Mouse (Mus musculus) ES-CJ7 (cell line): Measurements from ENCODE around the gene Emp1.

Experiments
- DNase-seq: peaks from one replicate; pipeline ENCODE4 v3.0.0; 2011; ENCODE audit warnings: low read depth, low spot score

Emp1 gene

DNA sequence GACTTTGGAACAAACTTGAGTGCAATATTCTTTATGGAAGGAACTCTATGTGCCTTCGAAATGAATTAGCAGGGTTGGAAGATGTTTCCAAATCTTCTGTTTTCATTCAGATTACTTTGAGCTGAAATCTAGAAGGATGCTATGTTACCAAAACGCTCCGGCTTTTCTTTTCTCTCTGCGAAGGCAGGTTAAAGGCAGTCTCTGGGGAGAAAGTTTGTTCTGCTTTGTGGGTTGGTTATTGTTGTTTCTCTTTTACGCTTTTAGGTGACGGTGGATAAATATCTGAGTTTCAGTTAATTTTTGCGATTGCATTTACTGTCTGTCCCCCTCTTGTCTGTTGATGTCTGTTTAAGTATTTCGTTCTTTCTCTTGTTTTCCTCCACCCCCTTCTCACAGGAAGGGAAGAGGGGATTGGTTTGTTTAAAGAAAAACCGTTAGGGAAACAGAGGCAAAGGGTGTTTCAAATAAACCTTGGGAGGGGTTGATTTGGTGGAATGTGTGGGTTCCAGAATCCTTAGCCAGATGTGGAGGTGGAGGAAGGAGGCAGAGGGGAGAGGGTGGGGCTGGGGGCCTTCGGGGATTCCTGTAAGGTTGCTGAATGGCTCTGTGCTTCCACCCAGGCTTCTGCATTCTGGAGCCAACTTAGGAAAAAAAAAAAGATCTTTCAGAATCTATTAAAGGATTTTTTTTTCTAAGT lies 1.1 kb downstream of the Emp1 start:
- DNase-seq, result peak; percentile 43

DNA sequence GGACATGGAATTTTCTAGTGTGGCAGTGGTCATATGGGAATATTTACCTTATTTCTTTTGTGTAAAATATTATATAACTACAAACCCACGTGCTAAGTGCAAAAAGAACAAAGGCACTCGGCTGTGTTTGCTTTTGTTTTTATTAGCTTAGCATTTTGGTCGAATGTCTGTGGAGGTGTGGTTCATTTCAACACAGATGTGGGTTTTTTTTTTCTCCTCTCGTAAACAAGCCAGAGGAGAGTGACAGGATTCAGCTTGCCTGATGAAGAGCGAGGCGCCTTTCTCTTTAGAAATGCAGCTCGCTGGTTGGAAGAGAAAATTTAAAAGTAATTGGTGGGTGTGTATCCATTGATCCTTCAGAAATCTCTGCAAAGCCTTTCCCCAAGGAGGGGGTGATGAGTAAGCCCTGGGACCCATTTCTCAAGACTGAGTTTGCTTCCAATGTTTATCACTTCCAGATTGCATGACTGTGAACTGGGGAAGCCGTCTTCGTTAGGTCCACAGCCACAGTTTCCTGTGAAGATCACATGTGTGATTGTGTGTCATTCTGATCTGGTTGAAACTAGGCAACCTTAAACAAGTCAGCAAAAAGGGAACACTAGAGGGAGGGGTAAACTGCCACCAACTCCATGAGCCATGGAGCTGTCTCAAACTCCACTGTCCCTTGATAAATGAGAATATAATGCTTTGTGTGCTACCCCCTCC lies 1.8 kb downstream of the Emp1 start:
- DNase-seq, result no peak

DNA sequence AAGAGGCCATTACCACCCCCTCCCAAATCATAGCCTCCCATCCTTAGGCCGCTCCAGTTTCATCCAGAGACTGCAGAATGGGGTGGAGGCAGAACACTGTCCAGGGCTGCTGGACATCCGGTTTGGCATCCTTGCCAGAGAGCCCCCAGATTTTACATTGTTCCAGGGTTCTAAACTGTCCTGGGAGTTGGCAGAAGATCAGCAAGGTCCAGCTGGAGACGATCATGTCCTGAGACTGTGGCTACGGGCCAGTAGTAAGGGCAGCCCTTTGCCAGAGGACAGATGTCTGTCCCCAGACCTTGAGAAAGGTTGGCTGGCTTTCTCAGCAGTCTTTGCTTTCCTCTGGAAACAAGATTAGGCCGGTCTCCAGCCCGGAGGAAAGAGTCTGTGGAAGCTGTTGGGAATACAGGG lies 2.6 kb downstream of the Emp1 start:
- no peak for DNase-seq

DNA sequence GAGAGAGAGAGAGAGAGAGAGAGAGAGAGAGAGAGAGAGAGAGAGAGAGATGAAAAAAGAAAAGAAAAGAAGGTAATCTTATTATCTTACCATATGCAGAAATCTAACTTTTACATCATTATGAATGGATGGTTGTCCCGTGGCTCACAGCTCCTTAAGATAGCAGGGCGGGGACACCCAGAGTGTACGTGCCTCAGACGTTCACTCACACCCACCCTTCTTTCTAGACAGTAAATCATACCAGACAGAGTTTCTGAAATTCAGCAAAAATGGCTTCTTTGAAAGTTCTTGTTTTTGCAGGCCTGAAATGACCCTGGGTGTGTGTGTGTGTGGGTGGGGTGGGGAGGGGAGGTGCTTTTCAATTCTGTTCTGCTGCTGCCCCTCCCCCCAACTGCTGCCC lies 3.3 kb downstream of the Emp1 start:
- no peak for DNase-seq

DNA sequence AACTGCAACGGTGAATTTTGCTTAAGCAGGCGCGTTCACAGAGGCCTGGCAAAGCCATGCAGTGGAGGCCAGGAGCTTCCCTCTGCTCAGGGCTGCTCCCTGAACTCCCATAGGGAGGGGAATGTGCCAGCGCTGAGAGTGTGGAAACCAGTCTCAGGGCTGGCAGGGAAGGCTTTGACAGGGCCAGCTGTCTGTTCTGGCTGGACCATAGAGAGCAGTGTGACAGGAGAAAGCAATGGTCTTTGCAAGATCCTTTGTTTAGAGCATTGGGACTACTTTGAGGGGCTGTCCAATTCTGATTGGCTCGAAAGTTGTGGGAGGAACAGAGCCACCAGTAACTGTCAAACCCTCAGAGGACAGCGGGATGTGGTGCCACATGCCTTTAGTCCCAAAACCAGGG lies 5.9 kb downstream of the Emp1 start:
- no peak for DNase-seq

GRCm38 (mm10) chr6:135369551-135369968 lies 7.2 kb downstream of the Emp1 start:
- peak; percentile 29 for DNase-seq

- DNase-seq, result no peak
Observed at GRCm38 (mm10) chr6:135370954-135371353, 8.6 kb downstream of the Emp1 start.

GRCm38 (mm10) chr6:135373357-135373756 lies 11.0 kb downstream of the Emp1 start:
- no peak for DNase-seq

GRCm38 (mm10) chr6:135375818-135376217 lies 13.5 kb downstream of the Emp1 start:
- DNase-seq, result no peak

GRCm38 (mm10) chr6:135376248-135376647 lies 13.9 kb downstream of the Emp1 start:
- DNase-seq, result no peak

GRCm38 (mm10) chr6:135377583-135378319 lies 15.4 kb downstream of the Emp1 start:
- DNase-seq, result peak; percentile 90

DNA sequence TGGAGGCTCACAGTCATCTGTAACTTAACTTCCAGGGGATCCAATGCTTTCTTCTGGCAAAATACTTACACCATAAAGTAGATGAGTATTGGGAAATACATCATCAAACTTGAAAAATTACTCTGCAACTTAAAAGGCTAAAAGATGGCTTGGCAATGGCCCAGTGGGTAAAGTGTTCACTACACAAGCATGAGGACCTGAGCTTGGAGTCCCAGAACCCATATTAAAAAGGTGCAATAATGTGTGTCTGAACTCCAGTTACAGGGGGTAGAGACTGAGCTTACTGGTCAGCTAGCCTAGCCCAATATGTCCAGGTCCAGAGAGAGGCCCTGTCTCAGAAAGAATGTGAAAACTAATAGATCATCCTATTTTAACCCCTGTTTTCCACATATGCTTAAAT lies 21.6 kb downstream of the Emp1 start:
- DNase-seq, result no peak

DNA sequence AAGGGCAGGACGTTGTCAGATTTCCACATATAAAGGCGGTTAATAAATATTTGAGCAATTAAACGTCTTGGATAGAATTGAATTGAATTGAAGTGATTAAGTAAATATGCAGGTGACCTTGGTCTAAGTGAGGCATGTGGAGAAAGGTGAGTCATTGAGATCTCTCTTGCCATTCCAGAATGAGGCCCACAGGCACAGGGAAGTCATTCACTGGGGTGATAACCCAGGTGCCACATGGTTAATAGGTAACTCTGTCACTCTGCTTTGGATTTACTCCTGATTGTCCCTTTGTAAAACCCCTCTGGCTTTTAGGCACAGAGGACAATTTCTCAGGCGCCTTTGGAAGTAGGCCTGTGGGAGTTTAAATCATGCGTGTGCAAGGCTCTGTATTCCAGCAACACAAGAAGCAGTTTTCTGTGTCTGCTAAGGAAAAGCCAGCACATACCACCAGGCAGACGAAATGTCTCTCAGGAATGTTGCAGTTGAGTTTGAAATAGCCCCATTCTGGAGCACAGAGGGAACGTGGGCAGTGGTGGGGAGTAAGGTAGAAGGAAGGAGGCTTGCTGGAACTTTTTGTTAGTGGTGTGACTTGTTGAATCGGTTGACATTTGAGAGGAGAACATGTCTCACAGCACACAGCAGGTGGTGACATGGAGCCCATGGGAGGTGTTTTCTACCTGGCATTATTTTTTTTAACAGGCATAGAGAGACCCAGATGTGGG lies 23.6 kb downstream of the Emp1 start:
- no peak for DNase-seq

GRCm38 (mm10) chr6:135387653-135388052 lies 25.3 kb downstream of the Emp1 start:
- DNase-seq, result no peak

DNA sequence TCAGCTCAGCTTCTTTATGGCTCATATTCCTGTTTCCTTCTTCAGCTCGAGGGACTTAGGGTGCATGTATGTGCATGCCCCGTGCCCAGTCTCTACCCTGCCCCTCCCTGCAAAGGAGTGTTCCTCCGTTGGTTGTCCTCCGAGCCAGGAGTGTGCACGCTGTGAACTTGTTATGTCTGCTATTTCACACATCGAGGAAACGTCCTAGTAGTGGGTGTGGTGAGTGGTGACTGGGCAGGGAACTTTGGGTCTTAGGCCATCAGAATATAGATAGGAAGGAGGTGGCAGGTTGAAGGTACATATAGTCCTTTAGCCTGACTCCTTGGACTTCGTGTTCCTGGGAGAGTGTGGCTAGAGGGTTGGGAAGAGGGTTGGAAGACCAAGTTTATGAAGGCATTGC lies 26.4 kb downstream of the Emp1 start:
- no peak for DNase-seq

DNA sequence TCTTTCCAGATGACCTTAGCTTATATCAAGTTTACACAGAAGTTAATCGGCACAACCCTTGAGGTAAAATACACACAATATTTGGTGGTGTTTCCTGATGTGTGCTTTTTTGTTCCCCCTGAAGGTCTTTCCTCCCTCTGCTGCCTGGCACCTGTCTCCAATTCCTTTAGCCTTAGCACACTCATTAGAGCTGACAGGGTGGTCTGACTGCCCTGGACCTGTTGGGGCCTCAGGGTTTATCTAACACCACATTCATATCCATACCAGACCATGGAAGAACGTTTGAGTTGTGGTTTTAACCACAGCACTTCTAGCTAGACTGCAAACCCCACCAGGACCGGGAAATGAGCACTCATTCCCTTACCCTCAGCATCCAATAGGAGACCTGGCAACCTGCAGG lies 28.1 kb downstream of the Emp1 start:
- DNase-seq, result no peak

DNA sequence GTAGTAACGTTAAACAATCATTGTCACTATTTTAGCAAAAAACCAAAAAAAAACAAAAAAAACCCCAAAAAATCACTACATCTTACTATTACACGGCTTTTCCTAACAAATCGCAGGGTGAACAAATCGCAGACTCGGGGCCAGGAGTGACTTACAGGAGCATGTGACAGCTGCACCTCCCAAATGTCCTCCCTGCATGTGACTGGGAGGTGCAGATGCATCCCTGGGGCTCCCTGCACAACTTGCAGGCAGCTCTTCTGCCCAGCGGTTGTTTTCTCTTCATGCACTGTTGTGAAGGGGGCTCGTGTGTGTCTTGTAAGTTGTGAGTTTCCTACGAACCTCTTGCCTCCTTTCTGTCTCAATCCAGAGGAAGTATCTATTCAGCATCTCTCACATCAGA lies 33.0 kb downstream of the Emp1 start:
- no peak for DNase-seq

GRCm38 (mm10) chr6:135397089-135397488 lies 34.7 kb downstream of the Emp1 start:
- peak; percentile 27 for DNase-seq

DNA sequence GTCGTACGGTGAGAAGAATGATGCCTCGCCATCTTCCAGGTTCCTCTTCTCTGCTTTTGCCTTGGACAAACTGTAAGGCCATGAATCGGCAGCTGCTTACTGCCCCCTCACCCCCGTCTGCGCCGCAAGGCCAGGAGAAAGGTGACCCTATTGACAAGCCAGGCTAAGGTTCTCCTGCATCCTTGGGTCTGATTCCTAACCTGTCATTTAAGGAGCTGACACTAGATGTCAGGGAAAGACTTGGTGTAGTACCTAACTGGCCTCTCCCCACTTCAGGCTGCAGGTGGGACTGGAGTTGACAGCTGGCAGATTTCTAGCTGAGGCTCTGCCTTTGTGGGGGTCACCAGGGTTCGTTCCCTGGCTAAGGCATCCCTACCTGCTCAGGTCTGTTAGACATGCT lies 35.4 kb downstream of the Emp1 start:
- DNase-seq, result peak; percentile 17

DNA sequence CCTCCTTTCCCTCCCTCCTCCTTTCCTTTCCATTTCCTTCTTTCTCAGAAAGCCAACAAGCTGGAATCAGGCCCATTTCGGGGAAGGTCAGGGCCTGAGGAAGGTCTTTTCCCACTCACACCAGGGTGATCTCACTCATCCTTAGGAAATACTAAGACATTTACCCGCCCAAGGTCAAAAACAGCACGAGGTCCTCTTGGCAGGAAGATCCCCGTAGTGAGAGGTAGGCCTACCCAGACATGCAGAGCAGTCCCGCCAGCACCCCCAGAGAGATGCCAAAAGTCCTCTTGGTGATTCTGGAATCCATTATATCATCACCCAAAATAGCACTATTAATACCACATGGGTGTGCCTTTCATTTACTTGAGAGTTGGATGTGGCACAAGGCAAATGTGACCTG lies 36.5 kb downstream of the Emp1 start:
- peak; percentile 38 for DNase-seq

DNA sequence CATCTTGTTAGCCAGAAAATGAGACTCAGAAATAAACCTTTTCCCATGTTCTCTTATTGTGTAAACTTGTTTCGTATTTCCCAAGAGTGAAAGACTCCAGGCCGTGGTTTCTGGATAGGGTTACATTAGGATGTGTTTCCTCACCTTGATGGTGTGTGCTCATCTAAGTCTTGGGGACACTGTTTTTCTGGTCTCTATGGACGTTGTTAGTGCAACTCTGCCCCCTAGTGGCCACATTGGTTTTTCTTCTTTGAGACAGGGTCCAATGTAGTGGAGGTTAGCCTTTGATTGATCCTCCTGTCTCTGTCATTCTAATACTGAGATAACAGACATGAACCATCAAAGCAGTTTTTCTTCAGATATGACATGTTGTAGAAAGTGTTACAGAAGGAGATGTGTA lies 38.0 kb downstream of the Emp1 start:
- peak; percentile 72 for DNase-seq

DNA sequence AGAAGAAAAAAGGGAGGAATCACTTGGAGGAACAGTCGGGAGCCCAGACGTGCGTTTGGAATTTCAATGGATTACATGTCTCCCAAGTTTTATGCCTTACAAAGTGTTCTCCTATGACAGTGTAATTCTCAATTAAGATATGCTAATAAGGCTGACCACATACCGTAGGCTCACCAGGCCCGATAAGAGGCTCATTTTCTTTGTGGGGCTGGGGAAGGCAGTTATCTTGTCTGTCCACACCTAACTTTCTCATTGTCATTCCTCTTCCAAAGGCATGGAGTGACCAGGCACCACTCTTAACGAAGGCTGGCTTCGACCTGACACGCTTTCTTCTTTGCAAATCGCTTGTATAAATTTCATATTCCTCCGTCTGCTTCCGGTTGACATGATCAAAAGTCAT lies 42.7 kb downstream of the Emp1 start:
- DNase-seq, result no peak
